Mouse (Mus musculus) embryo, embryonic 11.5 days (tissue): ENCODE data around the gene Gabrg3.
"Not testable (repeated sequence)": the region's sequence is repeated elsewhere in the genome, so short reads cannot be mapped to it uniquely, and the experiment has no call there.

Experiments used
- DNase-seq: peaks from one replicate; pipeline ENCODE4 v3.0.0-alpha.2; 2012; ENCODE audit warnings: low read depth, low spot score

Gene Gabrg3

DNA sequence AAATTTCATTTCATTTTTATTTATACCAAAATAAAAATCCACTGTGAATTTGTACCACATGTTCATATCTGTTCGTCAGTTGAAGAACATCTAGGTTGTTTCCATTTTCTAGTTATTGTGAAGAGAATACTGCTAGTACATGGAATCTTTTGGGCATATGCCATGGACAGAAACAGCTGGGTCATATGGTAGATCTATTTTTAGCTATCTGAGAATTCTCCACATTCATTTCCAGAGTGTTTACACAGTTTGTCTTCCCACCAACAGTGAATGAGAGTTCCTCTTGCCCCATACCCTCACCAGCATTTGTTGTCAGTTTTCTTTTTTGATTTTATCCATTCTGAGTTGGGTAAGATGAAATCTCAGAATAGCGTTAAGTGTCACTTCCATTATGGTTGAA is 75.0 kb downstream of the Gabrg3 start:
- DNase-seq, result no peak

DNA sequence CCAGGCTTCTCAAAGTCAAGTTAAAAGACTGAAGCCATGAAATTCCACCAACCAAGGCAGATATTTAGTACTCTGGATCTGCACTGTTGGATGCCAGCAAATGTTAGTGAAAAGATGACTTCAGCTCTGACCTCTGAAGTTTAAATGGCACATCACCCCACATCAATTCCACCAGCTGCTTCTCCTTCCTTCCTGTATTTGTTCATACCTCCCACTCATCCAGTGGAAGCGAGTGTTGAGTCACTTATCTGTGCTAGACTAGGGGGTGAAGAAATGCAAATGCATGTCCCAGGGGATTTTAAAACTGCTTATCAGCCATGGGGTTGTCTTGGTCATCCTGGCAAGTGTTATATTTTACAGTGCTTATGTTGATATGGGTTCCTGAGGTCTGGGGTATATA is 79.7 kb downstream of the Gabrg3 start:
- no peak for DNase-seq

DNA sequence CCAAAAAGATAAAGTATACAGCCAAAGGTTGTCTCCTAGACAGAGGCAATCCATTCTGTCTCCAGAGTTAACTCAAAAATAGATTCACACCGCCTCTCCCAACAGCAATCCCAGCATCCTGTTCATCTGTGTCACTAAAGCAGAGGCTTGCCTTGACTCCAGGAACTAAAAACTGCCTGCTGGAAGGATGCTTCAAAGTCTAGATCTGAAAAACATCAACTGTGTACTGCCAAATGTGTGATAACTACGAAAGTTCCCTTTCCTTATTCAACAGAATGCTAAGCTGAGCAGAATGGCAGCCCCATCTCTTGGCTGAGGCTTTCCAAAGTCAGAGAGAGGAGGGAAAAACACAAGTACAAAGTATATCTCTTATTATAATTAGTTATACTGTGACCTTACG is 90.3 kb downstream of the Gabrg3 start:
- DNase-seq, result no peak

DNA sequence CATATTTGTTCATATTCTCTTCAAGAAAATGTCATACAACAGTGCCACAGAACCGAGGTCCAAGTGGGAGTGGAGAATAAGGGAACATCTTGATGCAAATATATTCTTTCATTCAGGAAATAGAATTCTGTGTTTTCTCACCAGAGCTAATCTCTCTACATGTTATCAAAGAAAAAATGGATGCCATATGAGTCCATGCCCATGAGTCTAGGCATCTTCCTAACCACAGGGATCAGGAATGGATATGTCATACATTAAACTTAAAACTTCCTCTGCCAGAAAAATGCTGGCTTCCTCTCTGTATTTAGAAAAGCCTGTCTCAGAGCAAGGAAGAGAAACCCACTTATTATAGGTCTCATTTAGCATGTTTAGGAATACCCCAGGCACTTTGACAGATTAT is 92.9 kb downstream of the Gabrg3 start:
- DNase-seq, result no peak

DNA sequence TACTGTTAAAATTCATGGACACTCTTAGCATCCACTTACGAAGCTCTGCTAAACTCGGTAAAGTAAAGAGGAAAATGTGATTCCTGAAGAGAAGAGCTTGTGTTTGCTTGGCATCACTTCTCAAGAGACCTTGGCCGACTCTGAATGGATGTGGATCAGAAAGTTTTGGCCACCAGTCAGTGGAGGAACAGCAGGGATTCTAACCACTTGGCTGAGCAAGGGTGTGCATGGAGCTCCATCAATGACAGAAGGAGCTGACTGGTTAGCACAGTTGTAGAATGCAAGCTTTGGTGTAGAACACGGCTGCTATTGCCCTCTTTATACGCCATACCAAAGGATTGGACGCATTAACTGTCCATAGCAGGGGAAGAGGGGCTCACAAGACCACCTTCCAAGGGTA is 93.4 kb downstream of the Gabrg3 start:
- no peak for DNase-seq

DNA sequence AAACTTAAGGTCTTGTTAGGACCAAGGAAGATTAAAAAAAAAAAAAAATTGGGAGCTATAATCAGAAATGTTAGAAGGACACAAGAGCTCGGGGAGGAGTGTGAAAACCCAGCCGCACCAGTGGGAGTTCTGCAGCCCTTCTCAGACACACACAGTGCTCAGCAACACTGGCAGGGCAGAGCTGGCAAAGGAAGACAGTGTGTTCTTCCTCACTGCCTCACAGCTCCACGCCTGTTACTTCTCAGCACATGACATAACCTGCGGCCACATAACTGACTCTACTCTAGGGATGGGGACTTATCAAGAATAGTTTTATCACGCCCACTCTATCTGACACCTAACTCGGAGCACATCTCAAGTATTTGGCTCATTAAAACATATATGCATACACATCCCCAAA is 103.8 kb downstream of the Gabrg3 start:
- no peak for DNase-seq

DNA sequence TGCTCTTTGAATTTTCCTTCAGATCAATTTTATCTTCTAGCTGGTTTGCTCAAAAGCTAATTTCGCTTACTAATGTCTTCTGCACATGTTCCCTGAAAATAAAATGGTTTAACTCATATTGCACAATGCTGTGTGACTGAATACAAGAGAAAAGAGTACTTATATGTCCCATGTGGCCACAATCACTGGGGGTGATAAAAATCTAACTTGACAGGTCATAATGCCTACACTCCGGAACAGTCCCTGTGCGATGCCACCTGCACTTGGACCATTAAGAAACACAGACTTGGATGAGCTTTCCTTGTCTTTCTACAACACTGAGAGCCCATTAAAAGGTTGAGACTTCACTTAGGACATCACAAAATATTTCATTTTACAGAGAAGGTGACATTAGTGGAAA is 108.1 kb downstream of the Gabrg3 start:
- DNase-seq, result no peak

DNA sequence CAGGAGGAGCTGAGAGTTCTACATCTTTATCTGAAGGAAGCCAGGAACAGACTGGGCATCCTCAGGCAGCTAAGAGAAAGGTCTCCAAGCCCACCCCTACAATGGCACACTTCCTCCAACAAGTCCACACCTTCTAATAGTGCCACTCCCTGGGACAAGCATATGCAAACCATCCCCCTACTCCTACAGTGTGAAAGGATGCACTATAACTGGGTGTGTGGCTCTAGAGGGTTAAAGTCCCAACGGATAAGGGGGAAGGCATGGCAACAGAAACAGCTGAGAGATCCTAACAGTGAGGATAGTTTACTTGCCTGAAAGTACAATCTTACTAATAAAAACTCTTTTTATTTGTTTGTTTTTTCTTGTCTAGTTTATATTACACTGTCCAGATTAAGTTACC is 126.8 kb downstream of the Gabrg3 start:
- no peak for DNase-seq

DNA sequence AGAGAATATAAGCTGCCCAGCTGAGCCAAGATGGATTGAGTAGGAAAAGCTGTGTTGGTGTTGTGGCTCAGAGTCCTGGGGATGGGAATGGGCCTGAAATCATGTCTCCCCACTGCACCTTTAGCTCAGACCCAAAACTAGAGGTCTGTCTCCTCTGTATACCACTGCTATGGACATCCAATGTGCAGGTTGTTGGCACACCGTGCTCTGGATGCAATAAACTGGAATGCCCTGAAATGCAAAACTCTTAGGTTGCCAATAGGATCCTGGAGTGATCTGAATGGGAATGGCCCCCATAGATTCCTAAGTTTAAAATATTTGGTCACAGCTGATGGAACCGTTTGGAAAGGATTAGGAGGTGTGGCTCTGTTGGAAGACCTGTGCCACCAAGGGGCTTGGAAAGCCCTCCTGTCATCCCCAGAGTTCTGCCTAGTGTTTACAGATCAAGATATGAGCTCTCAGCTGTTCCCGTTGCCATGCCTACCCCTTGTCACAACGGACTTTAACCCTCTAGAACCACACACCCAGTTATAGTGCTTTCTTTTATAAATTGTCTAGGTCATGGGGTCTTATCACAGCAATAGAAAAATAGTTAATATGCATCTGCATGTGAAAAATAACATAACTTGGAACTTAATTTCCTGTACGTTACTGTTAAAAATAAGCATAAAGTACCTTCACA is 128.0 kb downstream of the Gabrg3 start:
- DNase-seq, result no peak

DNA sequence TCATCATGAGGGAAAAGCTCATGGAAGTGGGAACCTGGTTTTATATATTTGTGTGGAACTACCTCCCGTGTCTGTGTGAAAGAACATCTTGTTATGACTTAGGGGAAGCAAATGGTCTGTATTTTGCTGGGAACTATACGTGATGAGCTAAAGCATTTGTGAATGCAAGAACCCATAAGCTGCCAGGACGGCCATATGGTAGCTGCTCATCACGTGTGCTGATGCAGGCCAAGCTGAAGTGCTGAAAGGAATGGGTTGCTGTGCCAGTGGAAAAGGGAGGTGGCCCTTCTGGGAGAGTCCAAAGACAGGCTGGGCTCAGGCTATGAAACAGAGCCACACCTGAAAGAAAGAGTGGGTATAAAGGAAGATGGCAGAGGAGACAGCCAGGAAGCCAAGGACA is 143.0 kb downstream of the Gabrg3 start:
- no peak for DNase-seq

DNA sequence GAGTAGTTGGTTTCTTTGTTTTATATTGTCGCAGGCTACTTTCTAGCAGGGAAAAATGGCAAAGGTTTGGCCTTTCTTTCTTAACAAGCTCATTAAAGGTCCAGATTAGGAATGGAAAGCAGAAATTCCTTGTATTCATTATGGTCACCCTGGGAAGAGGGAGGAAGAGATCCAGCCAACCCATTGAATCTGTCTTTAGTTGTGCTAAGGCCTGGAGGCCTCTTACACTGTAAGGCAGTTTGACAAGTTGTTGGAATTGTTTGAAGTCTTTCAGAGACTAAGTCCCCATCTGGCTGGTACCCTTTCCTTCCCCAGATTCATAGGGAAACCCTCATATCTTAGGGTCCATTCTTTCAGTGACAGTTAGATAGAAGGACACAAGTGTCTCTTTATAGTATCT is 172.9 kb downstream of the Gabrg3 start:
- no peak for DNase-seq

DNA sequence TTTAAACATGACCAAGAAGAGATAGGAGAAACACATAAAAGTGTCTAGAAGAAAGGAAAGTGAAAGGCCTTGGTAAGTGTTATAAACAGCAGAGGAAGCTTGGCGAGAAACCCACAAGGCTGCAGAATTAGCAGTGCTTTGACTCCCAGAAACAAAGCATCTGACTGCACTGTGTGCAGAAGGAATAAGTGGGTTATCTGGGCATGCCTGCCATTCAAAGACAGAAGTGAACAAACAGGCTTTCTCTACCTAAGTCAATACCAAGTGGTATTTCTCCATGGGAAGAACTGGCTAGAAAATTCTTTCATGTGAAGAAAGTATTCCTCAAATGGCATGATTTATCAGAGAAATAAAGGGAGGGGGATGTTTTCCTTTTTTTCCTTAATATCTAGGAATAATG is 201.0 kb downstream of the Gabrg3 start:
- no peak for DNase-seq

DNA sequence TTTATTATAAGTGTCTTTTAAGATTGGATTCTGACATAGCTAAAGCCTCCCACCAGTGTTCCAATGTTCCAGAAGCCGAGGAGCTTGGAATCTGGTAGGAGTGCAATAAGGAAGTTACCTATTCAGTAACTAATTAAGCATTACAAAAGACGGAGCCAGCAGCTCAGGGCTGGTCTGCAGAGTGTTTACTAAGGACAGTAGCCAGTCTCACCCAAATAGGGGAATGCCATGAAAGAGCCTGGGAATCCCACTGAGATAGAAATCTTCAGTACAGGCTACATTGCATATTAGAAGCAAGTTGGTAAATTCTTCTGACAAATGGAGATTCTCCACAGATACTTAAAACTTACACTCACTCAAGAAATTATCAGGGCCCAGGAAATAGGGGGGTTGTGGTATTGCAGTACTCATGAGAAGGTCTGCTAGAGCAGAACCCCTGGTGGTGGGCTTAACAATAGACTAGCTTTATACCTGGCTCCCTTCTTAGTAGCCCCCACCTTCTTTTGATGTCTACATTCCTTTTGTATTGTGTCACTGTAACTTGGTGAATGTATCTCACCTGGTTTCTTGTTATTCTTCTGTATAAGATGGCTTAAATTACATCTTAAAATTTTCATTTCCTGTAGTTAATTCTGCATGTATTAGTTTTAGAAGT is 211.0 kb downstream of the Gabrg3 start:
- DNase-seq, result not testable (repeated sequence)

DNA sequence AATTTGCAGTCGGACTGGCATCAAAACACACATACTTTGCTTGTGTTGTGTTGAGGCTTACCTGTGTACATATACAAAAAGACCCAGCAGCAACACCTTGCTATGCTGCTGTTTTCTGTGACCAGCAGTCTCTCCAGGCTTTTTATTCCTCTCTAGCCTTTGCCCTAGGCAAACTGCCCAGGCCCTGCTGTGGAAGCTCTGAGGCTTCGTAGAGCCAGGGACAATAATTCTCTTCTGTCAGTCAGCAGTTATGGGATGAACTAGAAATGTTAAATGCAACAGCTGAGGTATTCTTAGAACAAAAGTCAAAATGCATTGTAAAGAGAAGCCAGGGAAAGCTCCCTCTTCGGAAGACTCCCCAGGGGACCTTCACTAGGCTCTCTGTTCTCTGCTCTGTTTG is 220.1 kb downstream of the Gabrg3 start:
- no peak for DNase-seq

DNA sequence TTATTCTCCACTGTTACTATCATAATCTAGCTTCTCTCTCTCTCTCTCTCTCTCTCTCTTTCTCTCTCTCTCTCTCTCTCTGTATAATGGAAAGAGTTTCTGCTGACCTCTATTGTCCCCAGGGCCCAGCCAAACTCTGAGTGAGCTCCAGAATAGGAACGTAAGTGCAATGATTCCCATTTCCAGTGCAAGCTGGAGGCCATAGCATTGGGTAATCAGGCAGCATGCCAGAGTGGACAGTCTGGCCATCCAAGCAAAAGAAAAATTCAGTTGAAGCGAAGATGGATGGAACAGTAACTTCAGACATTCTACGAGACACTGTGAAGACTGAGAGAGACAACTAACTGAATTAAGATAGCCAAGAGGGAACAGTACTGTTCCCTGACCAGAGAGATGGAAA is 228.8 kb downstream of the Gabrg3 start:
- no peak for DNase-seq

DNA sequence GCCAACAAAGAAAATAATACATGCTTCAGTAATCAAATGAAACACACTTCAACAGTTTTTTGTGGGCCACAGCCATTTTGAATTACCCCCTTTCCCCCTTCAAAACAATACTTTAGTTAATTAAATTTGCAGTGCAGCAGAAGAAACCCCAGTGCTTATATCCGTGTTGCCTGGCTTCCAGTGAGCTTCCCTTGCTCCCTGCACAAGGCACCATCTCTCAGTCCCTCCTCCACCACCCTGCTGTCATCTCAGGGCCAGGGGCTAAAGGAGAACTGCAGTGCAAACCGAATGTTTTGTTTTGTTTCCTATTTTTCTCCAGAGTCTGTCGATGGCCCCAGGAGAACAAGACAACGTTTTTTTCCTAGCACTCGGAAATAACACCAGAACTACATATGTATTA is 233.2 kb downstream of the Gabrg3 start:
- no peak for DNase-seq

DNA sequence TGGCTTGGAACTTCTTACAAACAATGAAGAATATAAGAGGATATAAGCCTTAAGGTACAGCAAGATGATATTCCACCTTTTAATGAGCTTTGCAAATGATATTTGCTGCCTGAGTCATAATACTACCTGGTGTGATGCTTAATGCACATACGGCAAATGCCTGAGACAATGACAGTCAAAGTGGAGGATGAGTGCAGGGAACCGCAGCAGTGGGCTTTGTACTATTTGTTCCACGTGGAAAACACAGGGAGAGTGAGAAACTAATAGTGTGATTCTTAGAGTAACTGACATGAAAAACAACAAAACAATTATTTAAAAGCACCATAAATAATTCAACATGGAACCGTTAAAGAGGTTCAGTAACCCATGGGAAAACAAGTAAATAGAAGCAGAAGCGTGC is 236.2 kb downstream of the Gabrg3 start:
- no peak for DNase-seq

DNA sequence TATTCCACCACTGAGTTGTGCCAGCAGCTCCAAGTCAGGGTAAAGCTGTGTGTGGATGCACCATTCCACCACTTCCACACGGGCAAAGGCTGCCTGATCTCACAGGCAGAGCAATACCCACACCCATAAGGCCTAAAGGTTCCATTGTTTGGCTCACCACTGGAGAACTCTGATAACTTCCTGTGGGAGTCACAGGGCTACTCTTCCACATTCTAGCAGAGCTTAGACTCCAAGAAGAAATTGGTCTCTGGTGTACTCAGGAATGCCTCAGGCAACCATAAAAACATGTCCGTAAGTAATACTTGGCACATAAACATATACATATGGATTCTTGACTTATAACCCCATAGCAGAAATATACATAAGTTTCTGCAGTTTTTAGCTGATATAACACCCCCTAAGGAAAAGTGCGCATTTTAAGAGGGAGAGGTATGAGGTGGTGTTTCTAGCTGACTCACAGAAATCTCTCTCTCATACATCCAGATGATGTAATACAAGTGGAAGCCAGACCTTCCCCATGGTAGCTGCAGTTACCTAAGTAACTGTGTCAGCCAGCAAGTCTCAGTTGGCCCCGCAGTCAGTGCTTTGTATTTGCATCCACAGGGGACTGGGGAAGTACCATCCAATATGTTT is 248.8 kb downstream of the Gabrg3 start:
- DNase-seq, result no peak

DNA sequence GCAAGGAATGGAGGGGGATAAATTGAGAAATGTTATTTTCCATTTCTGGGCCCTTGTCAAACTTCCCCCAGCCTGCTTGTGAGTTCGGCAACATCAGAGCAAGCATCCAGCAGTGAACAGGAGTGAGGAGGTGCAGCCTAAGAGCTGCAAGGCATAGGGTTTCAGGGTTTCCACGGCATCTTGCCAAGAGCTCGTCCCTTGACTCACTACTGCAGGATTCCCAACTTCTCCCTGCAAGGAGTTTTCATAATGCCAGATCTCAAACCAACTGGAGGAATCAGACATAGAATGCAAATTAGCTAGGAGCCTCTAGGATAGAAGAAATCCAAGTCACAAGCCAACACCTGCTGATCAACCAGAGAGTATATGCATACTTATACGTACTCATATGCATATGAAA is 254.0 kb downstream of the Gabrg3 start:
- DNase-seq, result no peak

DNA sequence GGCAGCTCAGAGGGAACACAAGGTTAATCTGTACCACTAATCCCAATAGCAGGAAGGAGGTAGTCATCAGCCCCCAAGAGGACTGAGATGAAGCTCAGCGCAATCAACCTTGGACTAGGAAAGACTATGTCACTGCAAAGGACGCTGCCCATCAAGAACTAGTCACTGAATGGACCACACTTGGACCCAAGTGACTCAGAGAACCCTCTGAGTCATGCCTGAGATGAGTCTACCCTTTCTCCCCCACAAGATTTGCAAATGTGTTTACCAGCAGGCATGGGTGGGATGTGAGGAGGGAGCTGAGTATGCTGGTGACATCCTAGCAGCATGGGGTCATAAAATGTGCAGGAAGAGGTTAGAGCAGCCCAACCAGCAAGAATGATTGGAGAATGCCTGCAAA is 254.5 kb downstream of the Gabrg3 start:
- no peak for DNase-seq

DNA sequence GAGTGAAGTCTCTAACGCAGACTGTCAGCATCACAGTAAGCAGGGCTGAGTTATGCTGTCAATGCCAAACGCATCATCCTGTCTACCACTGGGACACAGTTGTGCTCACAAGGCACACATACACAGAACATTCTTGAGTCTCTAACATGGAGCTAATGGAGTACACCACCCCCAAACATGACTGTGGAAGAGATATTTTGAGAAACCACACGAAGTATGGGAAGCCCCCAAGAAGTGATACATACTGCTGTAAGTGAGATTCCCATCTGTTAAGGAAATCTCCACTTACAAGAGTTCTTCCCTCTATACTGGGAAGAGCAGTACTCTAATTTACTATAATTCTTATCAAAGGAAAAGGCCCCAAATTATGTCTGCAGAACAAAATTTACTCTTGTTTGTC is 286.9 kb downstream of the Gabrg3 start:
- no peak for DNase-seq

DNA sequence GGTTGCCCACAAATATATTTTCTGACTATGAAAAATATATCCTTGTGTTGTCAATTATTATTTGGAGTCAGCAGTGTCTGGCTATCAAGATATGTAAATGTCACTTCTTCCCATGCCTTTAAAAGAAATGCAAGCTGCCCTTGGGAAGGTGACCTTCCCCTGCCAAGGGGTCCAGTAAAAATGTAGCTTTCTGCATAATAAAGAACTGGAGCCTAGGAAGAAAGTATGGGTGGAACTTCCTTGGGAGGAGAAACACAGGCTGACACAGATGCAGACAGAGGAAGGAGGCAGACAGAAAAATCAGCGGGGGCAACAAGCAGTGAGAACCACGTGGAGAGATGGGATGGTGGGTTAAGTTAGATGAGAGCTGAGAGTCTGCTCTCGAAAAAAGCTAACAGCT is 304.9 kb downstream of the Gabrg3 start:
- no peak for DNase-seq

DNA sequence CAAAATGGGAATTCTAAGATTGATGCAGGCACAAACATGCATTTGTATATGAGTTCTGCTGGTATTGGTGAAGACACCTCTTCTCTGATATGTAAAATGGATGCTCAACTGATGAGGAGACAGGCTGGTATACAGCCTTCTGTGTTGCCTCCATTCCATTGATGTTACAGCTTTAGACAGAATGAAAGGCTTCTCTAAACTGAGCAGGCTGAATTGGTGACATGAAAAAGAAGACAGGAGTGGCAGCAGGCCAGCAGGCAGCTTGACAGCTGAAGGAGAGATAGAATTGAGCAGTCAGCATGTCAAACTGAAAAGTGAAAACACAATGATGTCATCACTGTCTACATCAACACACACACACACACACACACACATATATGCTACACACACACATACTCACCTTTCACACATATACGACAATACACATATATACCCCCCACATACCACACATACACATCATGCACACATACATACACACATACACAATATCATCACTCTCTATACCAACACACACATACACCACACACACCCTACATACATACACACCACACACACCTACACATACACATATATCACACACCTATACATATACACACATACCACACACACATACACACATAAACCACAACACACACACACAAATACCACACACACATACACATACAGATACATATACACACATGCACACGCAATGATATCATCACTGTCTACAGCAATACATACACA is 315.4 kb downstream of the Gabrg3 start:
- no peak for DNase-seq
